Mouse (Mus musculus): ENCODE data around the gene Gosr2. TPM values are rescaled to one million over a fixed set of nuclear protein-coding genes. Genes with fewer than 3 reads are reported as not detected.

Gene Gosr2
- polyA plus RNA-seq, 1 experiment = 7.6 TPM

DNA sequence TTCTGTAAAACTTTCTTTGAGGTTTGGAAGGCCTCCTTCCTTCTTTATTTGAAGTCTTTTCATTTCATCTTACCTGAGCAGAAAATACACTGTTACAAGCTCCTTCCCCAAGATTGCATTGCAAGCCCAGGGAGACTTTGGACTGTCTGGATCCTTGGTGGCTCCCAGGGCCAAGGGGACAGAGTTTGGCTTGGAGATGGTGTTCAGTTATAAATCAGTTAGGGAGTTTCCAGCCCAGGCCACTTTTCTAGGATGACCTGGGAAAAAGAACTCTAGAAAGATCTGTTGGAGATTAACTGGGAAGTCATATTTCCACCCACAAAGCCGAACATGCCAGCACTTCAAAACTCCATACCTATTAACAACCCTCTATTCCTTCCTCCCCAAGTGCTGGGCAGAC is 12.3 kb upstream of the Gosr2 start:
- no peak for TF ChIP-seq GATA1 (IDR thresholded peaks at IDR 0.05; ENCODE audit: low read length)

- no peak for TF ChIP-seq GATA1 (IDR thresholded peaks at IDR 0.05; ENCODE audit: low read length)
These were observed 9.3 kb upstream of the Gosr2 start for GRCm38 (mm10) chr11:103707005-103707404.

DNA sequence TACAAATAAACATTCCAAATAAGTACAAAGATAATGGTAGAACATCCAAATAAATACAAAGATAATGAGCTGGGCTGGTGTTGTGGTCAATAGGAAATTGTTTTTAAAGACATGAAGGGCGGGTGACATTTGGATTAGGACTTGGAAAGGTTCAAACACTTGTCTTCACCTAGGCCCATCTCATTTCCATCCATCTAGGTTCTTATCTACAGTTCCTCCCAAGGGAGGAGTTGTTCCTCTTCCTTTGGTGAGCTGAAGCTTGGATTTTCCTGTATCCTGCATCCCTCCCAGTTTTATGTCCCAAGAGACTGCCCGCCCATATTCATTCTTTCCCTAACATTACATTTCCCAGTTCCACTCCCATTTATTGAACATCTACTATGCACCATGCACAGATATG is 528 bp upstream of the Gosr2 start:
- no peak for TF ChIP-seq GATA1 (IDR thresholded peaks at IDR 0.05; ENCODE audit: low read length)

DNA sequence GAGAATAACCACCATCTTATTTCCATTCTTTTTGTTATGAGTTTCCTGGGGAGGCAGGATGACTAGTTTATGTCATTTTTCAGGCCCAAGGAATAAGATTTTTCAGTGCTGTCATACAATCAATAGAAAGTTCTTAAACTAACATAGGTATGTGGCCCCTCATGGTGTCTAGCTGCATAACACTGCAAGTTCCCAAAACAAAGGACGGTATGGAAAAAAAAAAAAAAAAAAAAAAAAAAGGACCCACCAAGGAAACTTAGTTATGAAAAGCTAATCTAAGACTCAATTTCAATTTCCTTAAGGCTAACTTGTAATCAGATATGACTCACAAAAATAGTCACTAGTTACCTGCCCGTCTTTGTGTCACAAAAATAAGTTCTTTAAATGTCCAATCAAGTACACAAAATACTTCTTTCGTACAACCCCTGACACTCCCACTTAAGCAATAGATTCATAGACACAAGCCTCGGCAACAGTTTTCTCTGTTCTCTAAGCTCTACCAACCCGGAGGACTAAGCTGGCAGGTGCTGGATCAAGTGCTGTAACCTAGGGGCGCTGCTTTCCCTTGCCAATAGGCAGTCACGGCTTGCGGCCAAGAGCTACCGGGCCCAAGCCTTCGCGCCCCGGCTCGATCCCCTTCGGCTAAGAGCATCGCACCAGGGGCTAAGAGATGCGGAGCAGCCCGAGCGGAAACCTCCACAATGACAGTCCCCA is 690 bp downstream of the Gosr2 start:
- TF ChIP-seq GATA1 (IDR thresholded peaks at IDR 0.05; ENCODE audit: low read length) = no peak

GRCm38 (mm10) chr11:103693241-103693640 is 4.5 kb downstream of the Gosr2 start:
- no peak for TF ChIP-seq GATA1 (IDR thresholded peaks at IDR 0.05; ENCODE audit: low read length)

- TF ChIP-seq GATA1 (IDR thresholded peaks at IDR 0.05; ENCODE audit: low read length) = no peak
These were observed 6.7 kb downstream of the Gosr2 start for GRCm38 (mm10) chr11:103691036-103691435.

- TF ChIP-seq GATA1 (IDR thresholded peaks at IDR 0.05; ENCODE audit: low read length) = no peak
These were observed 8.7 kb downstream of the Gosr2 start for GRCm38 (mm10) chr11:103688980-103689378.

DNA sequence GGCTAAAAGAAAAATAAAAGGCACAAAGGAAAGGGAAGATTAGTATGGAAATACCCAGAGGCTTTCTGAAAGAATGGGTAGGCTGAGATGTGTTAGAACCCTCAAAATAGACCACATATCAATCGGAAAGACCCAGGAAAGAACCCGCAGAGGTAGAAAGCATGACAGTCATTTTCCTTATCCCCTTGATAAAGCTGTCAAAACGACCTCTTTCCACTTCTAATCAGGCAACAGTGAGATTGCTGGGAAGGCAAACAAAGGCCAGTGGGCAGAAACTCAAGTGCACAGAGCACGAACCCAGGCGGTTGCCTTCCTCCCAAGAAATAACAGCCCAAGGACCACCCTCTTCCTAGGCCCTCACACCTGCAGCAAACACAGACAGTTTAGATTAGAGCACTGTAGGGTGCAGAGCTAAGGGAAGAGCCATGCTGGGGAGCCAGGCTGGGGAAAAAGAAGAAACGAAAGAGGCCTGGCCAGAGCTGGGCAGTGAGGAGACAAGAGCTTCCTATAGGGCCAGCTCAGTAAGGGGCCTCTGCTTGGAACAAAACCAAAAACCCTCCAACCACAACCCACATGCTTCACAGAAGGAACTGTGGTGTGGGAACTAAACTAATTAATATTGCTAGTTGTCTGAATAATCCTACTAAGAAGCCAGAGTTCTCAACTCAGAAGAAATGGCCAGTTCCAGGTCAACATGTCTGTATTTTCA is 9.3 kb downstream of the Gosr2 start:
- TF ChIP-seq GATA1 (IDR thresholded peaks at IDR 0.05; ENCODE audit: low read length) = no peak

DNA sequence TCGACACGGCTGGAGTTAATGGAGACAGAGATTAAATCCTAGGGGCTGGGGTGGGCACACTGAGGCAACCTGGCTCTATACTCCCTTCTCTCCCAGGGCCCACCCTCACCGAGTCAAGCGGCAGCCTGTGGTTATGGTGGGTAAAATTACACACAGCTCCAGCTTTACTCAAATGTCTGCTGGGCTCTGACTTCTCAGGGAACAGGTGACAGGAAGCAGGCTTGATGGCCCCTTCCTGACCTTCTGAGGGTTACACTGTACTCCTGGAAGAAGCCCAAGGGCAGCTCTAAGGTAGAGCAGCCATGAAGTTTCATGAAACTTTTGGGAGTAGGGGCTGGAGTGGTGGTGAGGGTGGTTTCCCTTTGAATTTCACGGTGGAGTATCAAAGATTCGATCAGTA is 11.0 kb downstream of the Gosr2 start:
- no peak for TF ChIP-seq GATA1 (IDR thresholded peaks at IDR 0.05; ENCODE audit: low read length)

GRCm38 (mm10) chr11:103685261-103685736 is 12.4 kb downstream of the Gosr2 start:
- no peak for TF ChIP-seq GATA1 (IDR thresholded peaks at IDR 0.05; ENCODE audit: low read length)

DNA sequence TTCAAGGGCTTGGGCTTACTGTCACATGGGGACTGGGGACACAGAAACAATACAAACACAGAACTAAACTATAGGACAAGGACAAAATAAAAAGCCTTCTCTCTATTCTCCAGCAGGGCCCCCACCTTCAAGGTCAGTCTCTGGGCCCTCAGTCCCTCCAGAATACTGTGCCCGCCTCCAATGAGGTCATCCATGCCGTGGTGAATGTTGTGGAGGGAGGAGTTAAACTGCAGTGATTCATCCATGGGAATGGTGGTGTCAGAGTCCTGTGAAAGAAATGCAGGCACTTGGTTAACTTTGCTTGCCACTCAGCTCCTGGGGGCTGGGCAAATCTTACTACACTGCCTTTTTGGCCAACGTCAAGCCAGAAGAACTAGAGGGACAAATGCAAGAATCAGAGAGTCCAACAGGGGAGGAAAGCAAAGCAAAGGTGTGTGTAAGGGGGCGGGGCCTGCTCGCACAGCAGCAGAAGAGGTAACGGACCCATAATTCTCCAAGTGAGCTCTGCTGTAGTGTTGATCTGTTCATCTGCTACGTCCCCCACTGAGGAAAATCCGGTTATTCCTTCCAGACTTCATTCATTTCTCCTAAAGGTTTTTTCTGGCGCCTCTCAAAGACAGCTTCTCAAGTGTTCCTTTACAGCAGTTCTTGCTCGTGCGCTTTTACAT is 13.9 kb downstream of the Gosr2 start:
- TF ChIP-seq GATA1 (IDR thresholded peaks at IDR 0.05; ENCODE audit: low read length) = no peak

GRCm38 (mm10) chr11:103675556-103675955 is 22.1 kb downstream of the Gosr2 start:
- no peak for TF ChIP-seq GATA1 (IDR thresholded peaks at IDR 0.05; ENCODE audit: low read length)

DNA sequence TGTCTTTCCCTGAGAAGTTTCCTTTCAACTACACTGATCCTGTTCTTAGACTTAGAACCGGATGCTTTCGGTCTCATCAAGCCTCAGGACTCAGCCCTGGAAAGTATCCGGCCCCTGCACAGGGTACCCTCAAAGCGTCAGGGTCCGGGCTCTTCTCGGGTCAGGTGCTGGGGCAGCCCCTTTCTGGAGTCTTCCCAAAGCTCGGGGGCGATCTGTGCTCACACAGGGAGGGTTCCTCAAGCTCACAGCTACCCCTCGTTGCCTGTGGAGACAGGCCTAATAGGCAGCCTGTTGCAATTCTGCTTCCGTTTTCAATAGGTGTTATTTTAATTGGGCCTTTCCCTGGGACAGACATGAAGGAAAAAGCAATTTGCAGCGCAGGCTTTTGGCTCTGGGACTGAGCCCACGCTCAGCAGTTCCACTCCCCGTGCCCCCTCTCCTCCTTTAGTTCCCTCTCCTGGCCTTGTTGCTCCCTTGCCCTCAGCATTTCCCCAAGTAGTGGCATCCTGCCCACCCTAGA is 30.7 kb downstream of the Gosr2 start:
- no peak for TF ChIP-seq GATA1 (IDR thresholded peaks at IDR 0.05; ENCODE audit: low read length)

DNA sequence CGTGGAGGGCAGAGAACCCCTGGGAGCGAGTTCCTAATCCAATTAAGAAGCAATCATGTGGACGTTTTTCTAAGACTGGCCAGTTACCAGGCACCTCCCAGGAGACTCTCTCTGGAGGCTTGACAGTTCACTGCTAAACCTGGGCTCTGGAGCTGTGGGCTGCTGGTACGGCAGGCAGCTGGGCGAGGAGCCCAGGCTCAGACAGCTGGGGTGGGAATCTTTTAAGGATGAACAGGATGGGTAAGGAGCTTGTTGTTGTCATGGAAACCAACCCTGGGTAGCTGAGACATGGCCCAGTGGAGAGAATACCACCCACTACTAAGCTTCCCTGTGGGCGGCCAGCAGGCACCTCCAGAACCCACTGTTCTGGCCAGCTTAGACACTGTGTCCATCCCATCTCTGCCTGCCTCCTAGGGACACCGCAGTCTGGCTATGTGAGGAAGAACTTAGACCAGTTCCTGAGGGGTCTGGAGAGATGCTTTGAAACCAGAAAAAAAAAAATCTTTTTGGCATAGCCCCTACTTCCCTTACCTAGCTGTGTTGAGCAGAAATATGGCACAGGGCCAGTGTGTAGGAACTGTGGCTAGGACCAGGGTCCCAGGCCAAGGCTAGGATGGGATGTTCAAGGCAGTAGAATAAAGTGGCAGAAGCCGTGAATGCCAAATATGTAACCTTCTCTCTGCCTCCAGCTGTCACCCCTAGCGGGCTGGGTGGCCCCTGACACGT is 31.4 kb downstream of the Gosr2 start:
- no peak for TF ChIP-seq GATA1 (IDR thresholded peaks at IDR 0.05; ENCODE audit: low read length)

DNA sequence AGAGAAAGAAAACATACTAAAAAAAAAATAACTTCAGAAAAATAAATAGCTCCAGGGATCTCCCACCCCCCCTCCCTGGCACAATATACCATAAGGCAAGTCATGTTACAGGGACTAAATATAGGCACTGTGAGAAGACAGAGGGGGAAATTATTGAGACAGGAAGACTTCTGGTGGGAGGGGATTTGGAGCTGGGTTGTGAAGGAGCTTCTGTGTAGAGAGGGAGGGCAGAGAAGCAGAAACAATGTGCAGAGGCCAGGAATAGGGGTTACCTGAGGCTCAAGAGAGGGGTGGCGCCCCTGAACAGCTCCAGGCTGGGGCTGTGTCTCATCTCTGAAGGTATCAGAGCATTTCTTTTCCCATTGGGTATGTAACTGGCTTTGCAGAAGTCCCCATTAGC is 32.0 kb downstream of the Gosr2 start:
- no peak for TF ChIP-seq GATA1 (IDR thresholded peaks at IDR 0.05; ENCODE audit: low read length)

DNA sequence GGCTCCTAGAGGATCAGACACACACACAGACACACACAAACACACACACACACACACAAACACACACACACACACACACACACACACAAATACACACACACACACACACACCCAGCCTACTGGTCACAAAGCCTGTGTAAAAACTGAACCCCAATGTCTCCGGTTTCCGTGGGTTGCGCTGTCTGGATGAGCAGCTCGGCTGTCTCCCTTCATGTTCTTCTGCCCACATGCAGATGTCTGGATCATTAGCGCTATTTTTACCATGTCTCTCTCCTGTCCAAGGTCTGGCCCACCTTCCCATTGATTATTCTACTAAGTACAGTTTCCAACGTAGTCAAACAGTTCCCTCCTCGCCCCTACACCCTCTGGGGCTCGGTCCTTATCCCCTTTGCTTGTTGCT is 34.6 kb downstream of the Gosr2 start:
- no peak for TF ChIP-seq GATA1 (IDR thresholded peaks at IDR 0.05; ENCODE audit: low read length)

Measured in G1E-ER4 (cell line).